Mouse (Mus musculus) MEL (cell line): ENCODE measurements at regions not wholly inside any gene's neighbourhood (a gene's known extent, or its start where the extent isn't known, plus 50 kb on each side); places are given as distances from the start of the nearest gene placed in this dataset.

ENCODE experiments used
- DNase-seq: peaks from one replicate; pipeline ENCODE4 v3.0.0; 2011; ENCODE audit warnings: low read depth, low spot score
- H3K27ac ChIP-seq: 2 replicates; pipeline ENCODE4 v1.5.1; 2012; ENCODE audit warnings: low read depth, mild to moderate bottlenecking, control low read depth, low read length, moderate library complexity; ENCODE audit not compliant: control insufficient read depth
- H3K27me3 ChIP-seq, 2 experiments: fragments of 150-350 bp in 1 of 2; sonication (generic) in 1 of 2; 2 replicates each; pipeline ENCODE4 v1.6.1; 2012; ENCODE audit warnings: low read length in 2 of 2, mild to moderate bottlenecking in 2 of 2, improper control_type of control experiment in 1 of 2, moderate library complexity in 1 of 2; ENCODE audit not compliant: insufficient read depth in 2 of 2, control insufficient read depth in 1 of 2
- H3K36me3 ChIP-seq, 2 experiments: 2 replicates each; pipeline ENCODE4 v1.6.1; 2012 to 2014; ENCODE audit warnings: low read length in 2 of 2, improper control_type of control experiment in 1 of 2, inconsistent platforms in 1 of 2, mild to moderate bottlenecking in 1 of 2; ENCODE audit not compliant: insufficient read depth in 2 of 2, control insufficient read depth in 1 of 2
- H3K4me1 ChIP-seq, 2 experiments: fragments of 150-350 bp in 1 of 2; sonication (generic) in 1 of 2; 2 replicates each; pipeline ENCODE4 v1.6.1; 2012; ENCODE audit warnings: low read length in 2 of 2, improper control_type of control experiment in 1 of 2, mild to moderate bottlenecking in 1 of 2; ENCODE audit not compliant: insufficient read depth in 2 of 2, control insufficient read depth in 1 of 2
- H3K4me3 ChIP-seq, 2 experiments: fragments of 150-350 bp in 1 of 2; sonication (generic) in 1 of 2; 2 replicates each; pipeline ENCODE4 v1.5.1; 2012; ENCODE audit warnings: low read depth in 2 of 2, low read length in 2 of 2, mild to moderate bottlenecking in 2 of 2, moderate library complexity in 2 of 2, control low read depth in 1 of 2, improper control_type of control experiment in 1 of 2; ENCODE audit not compliant: control insufficient read depth in 1 of 2, insufficient read depth in 1 of 2
- H3K79me2 ChIP-seq: 2 replicates; pipeline ENCODE4 v1.6.1; 2012; ENCODE audit warnings: mild to moderate bottlenecking, low read length, moderate library complexity; ENCODE audit not compliant: control insufficient read depth, poor library complexity, insufficient read depth
- H3K9ac ChIP-seq: 2 replicates; pipeline ENCODE4 v1.6.1; 2012; ENCODE audit warnings: low read depth, mild to moderate bottlenecking, control low read depth, low read length, moderate library complexity; ENCODE audit not compliant: control insufficient read depth, poor library complexity, severe bottlenecking
- H3K9me3 ChIP-seq: fragments of 150-350 bp; sonication (generic); replicated peaks from 2 replicates; pipeline ENCODE4 v1.6.1; 2012; ENCODE audit warnings: mild to moderate bottlenecking, low read length, improper control_type of control experiment, moderate library complexity; ENCODE audit not compliant: insufficient read depth
- BHLHE40 ChIP-seq: IDR thresholded peaks from 2 replicates; pipeline ENCODE4 v1.6.1; 2012; ENCODE audit warnings: low read depth, mild to moderate bottlenecking, inconsistent platforms, low read length, improper control_type of control experiment, borderline replicate concordance
- CTCF ChIP-seq, 3 experiments: IDR thresholded peaks in 2 of 3; conservative IDR thresholded peaks in 1 of 3; 2 replicates each; pipeline ENCODE4 v1.5.1; 2011 to 2012; ENCODE audit warnings: low read length in 3 of 3, low read depth in 2 of 3, mild to moderate bottlenecking in 2 of 3, improper control_type of control experiment in 1 of 3, inconsistent platforms in 1 of 3, mixed read lengths in 1 of 3, moderate library complexity in 1 of 3; ENCODE audit not compliant: control insufficient read depth in 1 of 3, insufficient read depth in 1 of 3, poor library complexity in 1 of 3, severe bottlenecking in 1 of 3
- ETS1 ChIP-seq: IDR thresholded peaks from 2 replicates; pipeline ENCODE4 v1.6.1; 2012; ENCODE audit warnings: low read depth, mild to moderate bottlenecking, inconsistent platforms, low read length, improper control_type of control experiment, moderate library complexity
- JUND ChIP-seq: IDR thresholded peaks from 2 replicates; pipeline ENCODE4 v1.6.1; 2011; ENCODE audit warnings: low read depth, mild to moderate bottlenecking, improper control_type of control experiment, low read length
- KAT2A ChIP-seq: conservative IDR thresholded peaks from 2 replicates; pipeline ENCODE4 v1.6.1; 2012; ENCODE audit warnings: low read depth, low read length, improper control_type of control experiment, inconsistent platforms
- MAFK ChIP-seq: IDR thresholded peaks from 2 replicates; pipeline ENCODE4 v1.6.1; 2011; ENCODE audit warnings: low read depth, mild to moderate bottlenecking, low read length, improper control_type of control experiment, borderline replicate concordance
- MXI1 ChIP-seq: IDR thresholded peaks from 2 replicates; pipeline ENCODE4 v1.6.1; 2011; ENCODE audit warnings: mild to moderate bottlenecking, low read depth, low read length, improper control_type of control experiment
- POLR2A ChIP-seq, 2 experiments: IDR thresholded peaks; 2 replicates each; pipeline ENCODE4 v1.6.1; 2011 to 2012; ENCODE audit warnings: low read length in 2 of 2, mild to moderate bottlenecking in 2 of 2, control low read depth in 1 of 2, improper control_type of control experiment in 1 of 2, low read depth in 1 of 2, moderate library complexity in 1 of 2; ENCODE audit not compliant: control insufficient read depth in 1 of 2, insufficient read depth in 1 of 2, poor library complexity in 1 of 2
- RCOR1 ChIP-seq: IDR thresholded peaks from 2 replicates; pipeline ENCODE4 v1.6.1; 2012; ENCODE audit warnings: low read depth, mild to moderate bottlenecking, inconsistent platforms, low read length, improper control_type of control experiment
- SMC3 ChIP-seq: IDR thresholded peaks from 2 replicates; pipeline ENCODE4 v1.6.1; 2011; ENCODE audit warnings: low read depth, low read length, improper control_type of control experiment
- USF1 ChIP-seq: IDR thresholded peaks from 2 replicates; pipeline ENCODE4 v1.6.1; 2014; ENCODE audit warnings: low read depth, mild to moderate bottlenecking, inconsistent platforms, low read length, improper control_type of control experiment, moderate library complexity
- ZKSCAN1 ChIP-seq: IDR thresholded peaks from 2 replicates; pipeline ENCODE4 v1.6.1; 2012; ENCODE audit warnings: low read depth, mild to moderate bottlenecking, inconsistent platforms, low read length, improper control_type of control experiment, moderate library complexity

GRCm38 (mm10) chr1:153985595-153985994, 85.6 kb upstream of the Teddm2 start:
- no peaks in the 10 kb centered on the region for H3K4me1 ChIP-seq
- H3K36me3 ChIP-seq = no peaks in the 10 kb centered on the region
- H3K27me3 ChIP-seq = no peaks in the 10 kb centered on the region
- no peaks in the 10 kb centered on the region for H3K79me2 ChIP-seq
- DNase-seq = no peak
- H3K4me3 ChIP-seq = no peak overlapping the region
- no peak overlapping the region for H3K9ac ChIP-seq
- no peaks in the 10 kb centered on the region for H3K9me3 ChIP-seq
- TF ChIP-seq JUND = no peak
- TF ChIP-seq MAFK = no peak
- no peak overlapping the region for H3K27ac ChIP-seq

GRCm38 (mm10) chr1:153986632-153987031, 86.6 kb upstream of the Teddm2 start:
- Histone ChIP-seq H3K4me3 (no peak overlapping the region), H3K9me3 (no peaks in the 10 kb centered on the region), H3K4me1 (no peaks in the 10 kb centered on the region), H3K27ac (no peak overlapping the region), H3K36me3 (no peaks in the 10 kb centered on the region), H3K9ac (no peak overlapping the region), H3K79me2 (no peaks in the 10 kb centered on the region), H3K27me3 (no peaks in the 10 kb centered on the region)
- no peak for TF ChIP-seq MXI1
- no peak for DNase-seq

GRCm38 (mm10) chr1:153988297-153988696, 88.3 kb upstream of the Teddm2 start:
- TF ChIP-seq ETS1 = no peak
- H3K27ac ChIP-seq = no peak overlapping the region
- no peaks in the 10 kb centered on the region for H3K79me2 ChIP-seq
- H3K4me3 ChIP-seq = no peak overlapping the region
- no peaks in the 10 kb centered on the region for H3K27me3 ChIP-seq
- H3K9ac ChIP-seq = no peak overlapping the region
- DNase-seq = no peak
- H3K36me3 ChIP-seq = no peaks in the 10 kb centered on the region
- H3K4me1 ChIP-seq = no peaks in the 10 kb centered on the region
- H3K9me3 ChIP-seq = no peaks in the 10 kb centered on the region

GRCm38 (mm10) chr1:153990651-153991435, 90.8 kb upstream of the Teddm2 start:
- H3K4me3 ChIP-seq = no peak overlapping the region
- no peaks in the 10 kb centered on the region for H3K27me3 ChIP-seq
- no peaks in the 10 kb centered on the region for H3K36me3 ChIP-seq
- no peak overlapping the region for H3K27ac ChIP-seq
- no peaks in the 10 kb centered on the region for H3K9me3 ChIP-seq
- H3K9ac ChIP-seq = no peak overlapping the region
- TF ChIP-seq BHLHE40 = no peak
- no peak for TF ChIP-seq USF1
- no peak for TF ChIP-seq JUND
- TF ChIP-seq MXI1 = no peak
- TF ChIP-seq KAT2A = no peak
- no peak for TF ChIP-seq ZKSCAN1
- no peak for TF ChIP-seq POLR2A (IDR thresholded peaks at IDR 0.05; ENCODE audit: control insufficient read depth in 1 of 2, insufficient read depth in 1 of 2, low read depth in 1 of 2, low read length in 2 of 2, poor library complexity in 1 of 2)
- TF ChIP-seq SMC3 = no peak
- no peak for TF ChIP-seq CTCF (IDR thresholded peaks at IDR 0.05 in 2 of 3, conservative IDR thresholded peaks at IDR 0.05 in 1 of 3; ENCODE audit: control insufficient read depth in 1 of 3, insufficient read depth in 1 of 3, low read depth in 2 of 3, low read length in 3 of 3, poor library complexity in 1 of 3, severe bottlenecking in 1 of 3)
- TF ChIP-seq RCOR1 = no peak
- no peak for DNase-seq
- H3K79me2 ChIP-seq = no peaks in the 10 kb centered on the region
- H3K4me1 ChIP-seq = no peaks in the 10 kb centered on the region
